Mouse (Mus musculus) liver, embryonic 16.5 days (tissue): Measurements from ENCODE around the gene Npas3. TPM values are rescaled to one million over a fixed set of nuclear protein-coding genes. Genes with fewer than 3 reads are reported as not detected.

Experiments
- ATAC-seq: fragments of 200-750 bp; cut with Nextera tagmentation; 2 replicates; pipeline ENCODE4 v1.8.0; 2017; ENCODE audit warnings: low read depth, mild to moderate bottlenecking, moderate number of reproducible peaks, moderate library complexity
- H3K27ac ChIP-seq: fragments of 300-500 bp; sonication (generic); 2 replicates; pipeline ENCODE4 v1.5.1; 2014; ENCODE audit warnings: mild to moderate bottlenecking, low read length
- H3K27me3 ChIP-seq: fragments of 300-500 bp; sonication (generic); 2 replicates; pipeline ENCODE4 v1.6.1; 2014; ENCODE audit warnings: low read depth, low read length, mixed read lengths; ENCODE audit not compliant: control insufficient read depth, insufficient read depth
- H3K36me3 ChIP-seq: fragments of 300-500 bp; sonication (generic); 2 replicates; pipeline ENCODE4 v1.6.1; 2014; ENCODE audit warnings: mild to moderate bottlenecking; ENCODE audit not compliant: control insufficient read depth, insufficient read depth
- H3K4me1 ChIP-seq: fragments of 300-500 bp; sonication (generic); 2 replicates; pipeline ENCODE4 v1.6.1; 2014; ENCODE audit warnings: low read depth, low read length, mixed read lengths; ENCODE audit not compliant: control insufficient read depth
- H3K4me2 ChIP-seq: fragments of 300-500 bp; sonication (generic); 2 replicates; pipeline ENCODE4 v1.6.1; 2014; ENCODE audit warnings: low read depth, low read length, mixed read lengths
- H3K4me3 ChIP-seq: fragments of 300-500 bp; sonication (generic); 2 replicates; pipeline ENCODE4 v1.5.1; 2014; ENCODE audit warnings: low read depth, mild to moderate bottlenecking, low read length
- H3K9ac ChIP-seq: fragments of 300-500 bp; sonication (generic); 2 replicates; pipeline ENCODE4 v1.6.1; 2014; ENCODE audit warnings: low read depth, low read length
- H3K9me3 ChIP-seq: fragments of 300-500 bp; sonication (generic); replicated peaks from 2 replicates; pipeline ENCODE4 v1.6.1; 2016; ENCODE audit warnings: low read length; ENCODE audit not compliant: control insufficient read depth
- WGBS: fragments of 180-500 bp; shearing (Covaris S2); extraction: QIAGEN DNeasy Blood & Tissue Kit; methylation state at CpG from one replicate; pipeline ENCODE4 v1.1.7; 2014; ENCODE audit not compliant: insufficient replicate concordance; 5-methylcytosine and 5-hydroxymethylcytosine counted together
- polyA plus RNA-seq: library from polyadenylated mRNA; unstranded; fragments of >200 nt; fragmentation: Nextera tagmentation; extraction: Ambion mirVana; gene quantifications from 2 replicates; pipeline ENCODE4 v1.2.1, GENCODE M21; 2015

Gene Npas3
- polyA plus RNA-seq, 1 experiment from 2014 or later: 0.12 TPM

- H3K4me2 ChIP-seq: no peak overlapping the region
- no peak overlapping the region for H3K27ac ChIP-seq
- H3K9ac ChIP-seq: no peak overlapping the region
- H3K27me3 ChIP-seq: no peaks in the 10 kb centered on the region
- no peaks in the 10 kb centered on the region for H3K36me3 ChIP-seq
- H3K9me3 ChIP-seq: no peaks in the 10 kb centered on the region
- no peak overlapping the region for H3K4me3 ChIP-seq
- 56% methylated on average over 3 of the region's 3 CpGs for WGBS
- ATAC-seq: no peak
- H3K4me1 ChIP-seq: no peaks in the 10 kb centered on the region
These were observed 428.7 kb downstream of the Npas3 start for GRCm38 (mm10) chr12:53677091-53677630.

GRCm38 (mm10) chr12:53678166-53678565, 429.7 kb downstream of the Npas3 start:
- H3K4me2 ChIP-seq: no peak overlapping the region

GRCm38 (mm10) chr12:53679161-53679560, 430.7 kb downstream of the Npas3 start:
- Histone ChIP-seq H3K4me1 (no peaks in the 10 kb centered on the region), H3K27me3 (no peaks in the 10 kb centered on the region)

More at GRCm38 (mm10) chr12:53678166-53678565, 429.7 kb downstream of the Npas3 start:
- H3K4me3 ChIP-seq: no peak overlapping the region
- no peaks in the 10 kb centered on the region for H3K36me3 ChIP-seq
- H3K27ac ChIP-seq: no peak overlapping the region
- WGBS: 53% methylated on average over 3 of the region's 3 CpGs
- no peaks in the 10 kb centered on the region for H3K4me1 ChIP-seq
- H3K27me3 ChIP-seq: no peaks in the 10 kb centered on the region
- H3K9ac ChIP-seq: no peak overlapping the region
- ATAC-seq: no peak
- no peaks in the 10 kb centered on the region for H3K9me3 ChIP-seq

GRCm38 (mm10) chr12:53680501-53680900, 432.0 kb downstream of the Npas3 start:
- Histone ChIP-seq H3K9ac (no peak overlapping the region), H3K9me3 (no peaks in the 10 kb centered on the region), H3K4me1 (no peaks in the 10 kb centered on the region), H3K27me3 (no peaks in the 10 kb centered on the region), H3K4me3 (no peak overlapping the region), H3K36me3 (no peaks in the 10 kb centered on the region), H3K4me2 (no peak overlapping the region), H3K27ac (no peak overlapping the region)
- ATAC-seq: no peak
- WGBS: 49% methylated on average over 3 of the region's 3 CpGs

More at GRCm38 (mm10) chr12:53679161-53679560, 430.7 kb downstream of the Npas3 start:
- Histone ChIP-seq H3K27ac (no peak overlapping the region), H3K9ac (no peak overlapping the region), H3K4me3 (no peak overlapping the region), H3K36me3 (no peaks in the 10 kb centered on the region), H3K9me3 (no peaks in the 10 kb centered on the region), H3K4me2 (no peak overlapping the region)
- 74% methylated on average over 4 of the region's 4 CpGs for WGBS
- ATAC-seq: no peak

GRCm38 (mm10) chr12:53682036-53682435, 433.6 kb downstream of the Npas3 start:
- no peaks in the 10 kb centered on the region for H3K27me3 ChIP-seq
- H3K27ac ChIP-seq: no peak overlapping the region
- no peak overlapping the region for H3K4me3 ChIP-seq
- H3K4me1 ChIP-seq: no peaks in the 10 kb centered on the region
- H3K36me3 ChIP-seq: no peaks in the 10 kb centered on the region
- 26% methylated on average over 3 of the region's 3 CpGs for WGBS
- no peak for ATAC-seq
- no peak overlapping the region for H3K4me2 ChIP-seq
- H3K9me3 ChIP-seq: no peaks in the 10 kb centered on the region
- H3K9ac ChIP-seq: no peak overlapping the region

GRCm38 (mm10) chr12:53692471-53692870, 444.0 kb downstream of the Npas3 start:
- no peaks in the 10 kb centered on the region for H3K27me3 ChIP-seq
- no peaks in the 10 kb centered on the region for H3K9me3 ChIP-seq
- H3K36me3 ChIP-seq: no peaks in the 10 kb centered on the region
- ATAC-seq: no peak
- no peaks in the 10 kb centered on the region for H3K4me1 ChIP-seq
- H3K4me2 ChIP-seq: no peak overlapping the region
- no peak overlapping the region for H3K4me3 ChIP-seq
- H3K27ac ChIP-seq: no peak overlapping the region
- WGBS: 83% methylated on average over 4 of the region's 4 CpGs
- no peak overlapping the region for H3K9ac ChIP-seq

GRCm38 (mm10) chr12:53694346-53694745, 445.9 kb downstream of the Npas3 start:
- no peaks in the 10 kb centered on the region for H3K27me3 ChIP-seq
- no peak overlapping the region for H3K4me3 ChIP-seq
- no peaks in the 10 kb centered on the region for H3K36me3 ChIP-seq
- no peaks in the 10 kb centered on the region for H3K9me3 ChIP-seq
- WGBS: 66% methylated on average over 4 of the region's 4 CpGs
- H3K9ac ChIP-seq: no peak overlapping the region
- no peak overlapping the region for H3K4me2 ChIP-seq
- no peak overlapping the region for H3K27ac ChIP-seq
- H3K4me1 ChIP-seq: no peaks in the 10 kb centered on the region
- ATAC-seq: no peak

GRCm38 (mm10) chr12:53695324-53695723, 446.8 kb downstream of the Npas3 start:
- no peaks in the 10 kb centered on the region for H3K4me1 ChIP-seq
- ATAC-seq: no peak
- H3K27me3 ChIP-seq: no peaks in the 10 kb centered on the region
- no peak overlapping the region for H3K4me2 ChIP-seq
- no peaks in the 10 kb centered on the region for H3K9me3 ChIP-seq
- H3K36me3 ChIP-seq: no peaks in the 10 kb centered on the region
- no peak overlapping the region for H3K27ac ChIP-seq
- 57% methylated on average over 3 of the region's 3 CpGs for whole genome bisulfite sequencing
- no peak overlapping the region for H3K9ac ChIP-seq
- H3K4me3 ChIP-seq: no peak overlapping the region

GRCm38 (mm10) chr12:53697645-53698044, 449.2 kb downstream of the Npas3 start:
- Histone ChIP-seq H3K9me3 (no peaks in the 10 kb centered on the region), H3K27ac (no peak overlapping the region), H3K27me3 (no peaks in the 10 kb centered on the region), H3K9ac (no peak overlapping the region), H3K4me3 (no peak overlapping the region), H3K4me1 (no peaks in the 10 kb centered on the region), H3K4me2 (no peak overlapping the region), H3K36me3 (no peaks in the 10 kb centered on the region)
- 65% methylated on average over 7 of the region's 7 CpGs for WGBS
- no peak for ATAC-seq
